Mouse (Mus musculus) liver, postnatal 0 days (tissue): ENCODE data around the gene Irf1. TPM values are rescaled to one million over a fixed set of nuclear protein-coding genes. Genes with fewer than 3 reads are reported as not detected.

Experiments
- ATAC-seq: fragments of 200-750 bp; cut with Nextera tagmentation; 2 replicates; pipeline ENCODE4 v1.8.0; 2017; ENCODE audit warnings: mild to moderate bottlenecking, moderate library complexity
- DNase-seq: peaks from one replicate; pipeline ENCODE4 v3.0.0-alpha.2; 2016
- H3K27ac ChIP-seq: fragments of 300-500 bp; sonication (generic); 2 replicates; pipeline ENCODE4 v1.5.1; 2014; ENCODE audit warnings: antibody characterized with exemption, moderate library complexity, mild to moderate bottlenecking, low read depth
- H3K27me3 ChIP-seq: fragments of 300-500 bp; sonication (generic); 2 replicates; pipeline ENCODE4 v1.6.1; 2014; ENCODE audit warnings: low read length, control low read depth, mixed read lengths; ENCODE audit not compliant: insufficient read depth
- H3K36me3 ChIP-seq: fragments of 300-500 bp; sonication (generic); replicated peaks from 2 replicates; pipeline ENCODE4 v1.6.1; 2014; ENCODE audit warnings: mild to moderate bottlenecking, control low read depth, low read length, moderate library complexity, mixed read lengths; ENCODE audit not compliant: insufficient read depth
- H3K4me1 ChIP-seq: fragments of 300-500 bp; sonication (generic); 2 replicates; pipeline ENCODE4 v1.6.1; 2014; ENCODE audit warnings: antibody characterized with exemption, mild to moderate bottlenecking, control low read depth; ENCODE audit not compliant: insufficient read depth
- H3K4me2 ChIP-seq: fragments of 300-500 bp; sonication (generic); 2 replicates; pipeline ENCODE4 v1.6.1; 2014; ENCODE audit warnings: low read depth, mild to moderate bottlenecking, low read length, moderate library complexity, mixed read lengths
- H3K4me3 ChIP-seq: fragments of 300-500 bp; sonication (generic); 2 replicates; pipeline ENCODE4 v1.5.1; 2014; ENCODE audit warnings: low read depth, low read length
- H3K9ac ChIP-seq: fragments of 300-500 bp; sonication (generic); replicated peaks from 2 replicates; pipeline ENCODE4 v1.6.1; 2014; ENCODE audit warnings: mild to moderate bottlenecking, moderate library complexity
- H3K9me3 ChIP-seq: fragments of 300-500 bp; sonication (generic); 2 replicates; pipeline ENCODE4 v1.6.1; 2016; ENCODE audit warnings: mild to moderate bottlenecking, control low read depth, low read length, mixed read lengths
- CTCF ChIP-seq: sonication (generic); IDR thresholded peaks from 2 replicates; pipeline ENCODE4 v1.5.1; 2016; ENCODE audit warnings: antibody characterized with exemption, low read depth
- EP300 ChIP-seq: IDR thresholded peaks from 2 replicates; pipeline ENCODE4 v1.6.1; 2016; ENCODE audit warnings: antibody characterized with exemption, low read depth, mild to moderate bottlenecking
- WGBS: fragments of 180-500 bp; shearing (Covaris S2); extraction: QIAGEN DNeasy Blood & Tissue Kit; methylation state at CpG from one replicate; pipeline ENCODE4 v1.1.7; 2014; ENCODE audit not compliant: insufficient replicate concordance; 5-methylcytosine and 5-hydroxymethylcytosine counted together
- polyA plus RNA-seq: library from polyadenylated mRNA; unstranded; fragments of >200 nt; fragmentation: Nextera tagmentation; extraction: Ambion mirVana; gene quantifications from 2 replicates; pipeline ENCODE4 v1.2.1, GENCODE M21; 2015

Gene Irf1
- polyA plus RNA-seq, 1 experiment from 2014 or later, result 22.0 TPM

- Histone ChIP-seq H3K9me3 (no peaks in the 10 kb centered on the region), H3K27ac (0 out of 2 replicates have a peak overlapping the region, but pooled peaks have one; percentile 34), H3K4me1 (peaks cover 24% of the 10 kb centered on the region), H3K27me3 (no peaks in the 10 kb centered on the region), H3K4me3 (no peak overlapping the region), H3K9ac (no peak overlapping the region), H3K4me2 (no peak overlapping the region), H3K36me3 (no peaks in the 10 kb centered on the region)
- 43% methylated on average over 5 of the region's 5 CpGs for WGBS
- DNase-seq, result no peak
- TF ChIP-seq CTCF (no peak), EP300 (no peak)
- ATAC-seq, result no peak
These were observed 39.5 kb downstream of the Irf1 start for GRCm38 (mm10) chr11:53809354-53809753.

- no peaks in the 10 kb centered on the region for H3K36me3 ChIP-seq
- DNase-seq (no peak), ATAC-seq (no peak)
- TF ChIP-seq EP300 (no peak), CTCF (no peak)
- no peak overlapping the region for H3K9ac ChIP-seq
- no peaks in the 10 kb centered on the region for H3K27me3 ChIP-seq
- no peak overlapping the region for H3K4me3 ChIP-seq
- H3K9me3 ChIP-seq, result no peaks in the 10 kb centered on the region
- H3K4me1 ChIP-seq, result peaks cover 21% of the 10 kb centered on the region
- H3K27ac ChIP-seq, result no peak overlapping the region
- 46% methylated on average over 5 of the region's 5 CpGs for WGBS
- no peak overlapping the region for H3K4me2 ChIP-seq
These were observed 40.3 kb downstream of the Irf1 start for GRCm38 (mm10) chr11:53810156-53810555.

DNA sequence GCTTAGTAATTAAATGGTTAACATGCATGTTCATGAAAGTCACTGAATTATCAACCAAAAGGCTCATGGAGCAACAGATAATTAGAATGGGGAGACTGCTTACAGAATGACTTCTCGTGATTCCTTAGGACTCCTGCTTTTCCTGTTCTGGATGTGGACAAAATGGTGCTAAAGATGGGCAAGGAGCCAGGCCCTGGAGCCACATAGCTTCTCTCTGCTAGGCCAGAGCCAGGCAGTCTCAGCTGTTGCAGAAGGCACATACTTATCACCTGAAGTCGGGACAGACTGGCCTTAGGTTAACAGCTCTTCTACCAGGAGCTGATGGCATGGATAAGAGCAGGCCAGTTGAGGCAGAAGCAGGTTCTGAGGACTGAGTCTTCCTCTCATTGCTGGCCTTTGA lies 40.9 kb downstream of the Irf1 start:
- WGBS, result 48% methylated on average over 2 of the region's 2 CpGs
- DNase-seq (no peak), ATAC-seq (no peak)
- Histone ChIP-seq H3K27me3 (no peaks in the 10 kb centered on the region), H3K9me3 (no peaks in the 10 kb centered on the region), H3K4me3 (no peak overlapping the region), H3K4me1 (peaks cover 15% of the 10 kb centered on the region), H3K36me3 (no peaks in the 10 kb centered on the region), H3K27ac (no peak overlapping the region), H3K4me2 (no peak overlapping the region), H3K9ac (no peak overlapping the region)
- TF ChIP-seq CTCF, result no peak

- no peaks in the 10 kb centered on the region for H3K36me3 ChIP-seq
- no peaks in the 10 kb centered on the region for H3K27me3 ChIP-seq
- DNase-seq, result no peak
- H3K4me1 ChIP-seq, result peaks cover 9% of the 10 kb centered on the region
- no peak overlapping the region for H3K4me3 ChIP-seq
- no peak for ATAC-seq
- no peaks in the 10 kb centered on the region for H3K9me3 ChIP-seq
- H3K9ac ChIP-seq, result no peak overlapping the region
- no peak overlapping the region for H3K4me2 ChIP-seq
- TF ChIP-seq CTCF (no peak), EP300 (no peak)
- no peak overlapping the region for H3K27ac ChIP-seq
- WGBS, result 60% methylated on average over 3 of the region's 3 CpGs
These were observed 41.5 kb downstream of the Irf1 start for GRCm38 (mm10) chr11:53811312-53811711.

DNA sequence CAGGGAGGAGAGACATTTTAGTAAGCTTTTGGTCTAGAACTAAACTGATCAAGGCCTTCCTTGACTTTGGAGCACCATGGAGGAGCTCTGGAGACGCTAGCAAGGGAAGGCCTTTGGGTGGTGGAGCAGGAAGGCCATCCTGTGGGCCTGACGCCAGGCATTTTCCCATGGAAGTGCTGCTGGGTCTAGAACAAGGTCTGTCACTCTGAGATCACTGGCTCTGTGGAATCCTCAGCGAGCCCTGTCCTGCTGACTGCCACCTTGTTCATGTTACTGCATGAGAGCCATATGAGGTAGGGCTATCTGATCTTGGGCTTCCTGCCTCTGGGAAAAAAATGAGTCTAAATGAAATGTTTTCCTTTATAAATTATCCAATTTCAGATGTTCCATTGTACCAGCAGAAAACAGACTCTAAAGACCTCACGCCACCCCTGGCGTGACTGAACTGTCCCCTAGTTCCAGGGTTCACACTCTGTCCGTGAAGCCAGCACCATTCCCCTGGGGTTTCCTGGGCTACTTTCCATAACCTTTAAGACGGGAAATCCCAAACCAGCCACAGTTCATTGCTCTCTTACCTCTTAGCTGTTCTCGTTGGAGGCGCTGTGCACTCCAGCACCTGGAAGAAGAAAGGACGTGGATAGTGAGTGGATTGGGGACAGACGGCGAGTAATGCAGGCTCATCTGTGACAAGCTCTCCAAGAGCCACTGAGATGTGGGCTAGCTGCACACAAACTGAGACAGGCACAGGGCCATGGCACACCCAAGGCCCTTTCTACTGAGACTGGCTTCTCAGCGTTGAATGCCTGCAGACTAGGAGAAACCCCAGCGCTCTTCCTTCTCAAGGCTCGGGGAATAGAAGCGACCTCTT lies 43.4 kb downstream of the Irf1 start:
- ATAC-seq (no peak), DNase-seq (no peak)
- TF ChIP-seq EP300 (no peak), CTCF (no peak)
- H3K9me3 ChIP-seq, result no peaks in the 10 kb centered on the region
- H3K4me3 ChIP-seq, result no peak overlapping the region
- peaks cover 6% of the 10 kb centered on the region; the same call in 1 of the 2 replicates for H3K4me1 ChIP-seq
- H3K36me3 ChIP-seq, result no peaks in the 10 kb centered on the region
- H3K27ac ChIP-seq, result no peak overlapping the region
- no peaks in the 10 kb centered on the region for H3K27me3 ChIP-seq
- WGBS, result 80% methylated on average over 16 of the region's 16 CpGs
- H3K9ac ChIP-seq, result no peak overlapping the region
- no peak overlapping the region for H3K4me2 ChIP-seq

- H3K4me2 ChIP-seq, result no peak overlapping the region
- H3K4me3 ChIP-seq, result no peak overlapping the region
- H3K36me3 ChIP-seq, result no peaks in the 10 kb centered on the region
- no peak overlapping the region for H3K27ac ChIP-seq
- TF ChIP-seq CTCF (no peak), EP300 (no peak)
- H3K9me3 ChIP-seq, result no peaks in the 10 kb centered on the region
- ATAC-seq, result no peak
- DNase-seq, result no peak
- no peaks in the 10 kb centered on the region for H3K27me3 ChIP-seq
- 56% methylated on average over 3 of the region's 3 CpGs for WGBS
- H3K9ac ChIP-seq, result no peak overlapping the region
- H3K4me1 ChIP-seq, result peaks cover 6% of the 10 kb centered on the region; the same call in 1 of the 2 replicates
These were observed 45.0 kb downstream of the Irf1 start for GRCm38 (mm10) chr11:53814810-53815209.
